Mouse (Mus musculus) mesoderm, embryonic 11.5 days (tissue): ENCODE results near the gene Cxcr5.

Source experiments
- DNase-seq: peaks from one replicate; pipeline ENCODE4 v3.0.0-alpha.2; 2012; ENCODE audit warnings: low read depth, low spot score

Gene Cxcr5

GRCm38 (mm10) chr9:44479628-44480428 lies 81.8 kb downstream of the Cxcr5 start:
- DNase-seq: peak; percentile 88

- DNase-seq: peak; percentile 92
Observed at GRCm38 (mm10) chr9:44478959-44479605, 82.6 kb downstream of the Cxcr5 start.

GRCm38 (mm10) chr9:44478229-44478921 lies 83.3 kb downstream of the Cxcr5 start:
- peak; percentile 95 for DNase-seq

- peak; percentile 77 for DNase-seq
Observed at GRCm38 (mm10) chr9:44477339-44478228, 84.1 kb downstream of the Cxcr5 start.

- no peak for DNase-seq
Observed at GRCm38 (mm10) chr9:44475936-44476335, 85.7 kb downstream of the Cxcr5 start.

GRCm38 (mm10) chr9:44474327-44474726 lies 87.3 kb downstream of the Cxcr5 start:
- no peak for DNase-seq

- DNase-seq: no peak
Observed at GRCm38 (mm10) chr9:44473184-44473583, 88.5 kb downstream of the Cxcr5 start.

GRCm38 (mm10) chr9:44468800-44469199 lies 92.9 kb downstream of the Cxcr5 start:
- DNase-seq: no peak

- DNase-seq: no peak
Observed at GRCm38 (mm10) chr9:44468224-44468623, 93.5 kb downstream of the Cxcr5 start.

- no peak for DNase-seq
Observed at GRCm38 (mm10) chr9:44461950-44462349, 99.7 kb downstream of the Cxcr5 start.
